Comparison of ENCODE assay signal across 9 mouse cellular contexts in the genomic region with DNA sequence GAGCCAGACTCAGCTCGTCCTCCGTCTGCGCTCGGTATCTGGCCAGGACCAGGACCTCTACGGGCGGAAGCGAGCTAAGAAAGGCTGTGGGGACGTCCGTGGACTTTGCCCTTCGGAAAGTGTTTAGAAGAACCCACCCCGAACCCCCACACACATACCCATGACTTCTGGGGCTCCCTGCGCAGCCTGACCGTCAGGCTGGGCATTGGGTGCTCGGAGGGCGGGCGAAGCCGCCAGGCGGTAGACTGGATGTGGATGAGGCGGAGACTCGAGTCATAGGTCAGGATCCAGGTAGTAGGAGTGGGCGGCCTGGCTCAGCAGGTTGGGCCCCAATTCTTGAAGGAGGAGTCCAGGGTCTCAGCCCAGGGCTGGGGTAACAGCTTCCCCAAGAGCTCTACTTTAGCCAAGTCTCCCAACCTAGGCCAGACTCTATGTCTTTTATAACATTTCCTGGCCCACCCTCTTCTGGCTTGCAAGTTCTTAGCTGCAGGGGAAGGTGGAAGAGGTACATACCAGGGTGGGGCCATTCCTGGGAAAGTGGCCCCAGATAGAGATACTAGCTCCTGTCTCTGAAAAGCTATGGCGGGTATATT. TPM values are rescaled to one million over a fixed set of nuclear protein-coding genes. Genes with fewer than 3 reads are reported as not detected.
DNase-seq lines count a peak whose midpoint lies in the region; ATAC-seq and TF ChIP-seq lines count a peak whose summit lies in the region.
"Had no signal": no experiment of that assay in that cellular context is flagged by ENCODE, and none has a peak within 500 bp of the region (broad histone marks: within the 10 kb centered on the region; RNA-seq: fewer than 3 reads in every experiment).

A gene (minus strand): TSS at position 425 of the 593 bp plus-strand sequence.

- WGBS in hindbrain, embryonic 16.5 days, result 6% methylated on average over 22 of the region's 22 CpGs
- 9% methylated on average over 22 of the region's 22 CpGs for WGBS in liver, embryonic 11.5 days
- WGBS in neural tube, embryonic 12.5 days, result 6% methylated on average over 22 of the region's 22 CpGs

- no peak within 1 kb of the TSS for H3K4me3 ChIP-seq in embryonic fibroblast, embryonic 13.5 days (ENCODE audit: insufficient read depth, low read length)
- peak within 1 kb of the TSS; percentile 68 for H3K4me3 ChIP-seq in hindbrain, embryonic 16.5 days (ENCODE audit: low read length)
- H3K4me3 ChIP-seq in liver, embryonic 11.5 days (ENCODE audit: low read depth, low read length), result peak within 1 kb of the TSS; percentile 67
- H3K4me3 ChIP-seq in neural tube, embryonic 12.5 days, result peak within 1 kb of the TSS; percentile 54

- H3K27ac ChIP-seq in embryonic fibroblast, embryonic 13.5 days (ENCODE audit: insufficient read depth, low read length), result 0 out of 2 replicates have a peak within 1 kb of the TSS, but pooled peaks have one; percentile 14
- peak within 1 kb of the TSS; percentile 63; the same call in 1 of the 2 replicates for H3K27ac ChIP-seq in hindbrain, embryonic 16.5 days (ENCODE audit: low read depth, low read length)
- H3K27ac ChIP-seq in liver, embryonic 11.5 days (ENCODE audit: low read depth, low read length), result peak within 1 kb of the TSS; percentile 75
- no peak within 1 kb of the TSS for H3K27ac ChIP-seq in neural tube, embryonic 12.5 days
- H3K27ac ChIP-seq: macrophage had no signal

- peak; percentile 41 for ATAC-seq in hindbrain, embryonic 16.5 days
- ATAC-seq in liver, embryonic 11.5 days (replicated peaks; ENCODE audit: low FRiP score), result peak; percentile 46
- ATAC-seq in neural tube, embryonic 12.5 days (ENCODE audit: low FRiP score, low read depth), result peak; percentile 36

- intact Hi-C loops in heart, postnatal 14 days (cut with DNase I), result no loop called here

- H3K4me1 ChIP-seq in embryonic fibroblast, embryonic 13.5 days (ENCODE audit: control insufficient read depth, insufficient read depth, low read length), result no peaks in the 10 kb centered on the region; the same call in 1 of the 2 replicates
- peaks cover 13% of the 10 kb centered on the region; the same call in 1 of the 2 replicates for H3K4me1 ChIP-seq in hindbrain, embryonic 16.5 days (ENCODE audit: control insufficient read depth, insufficient read depth, low read depth, low read length)
- peaks cover 13% of the 10 kb centered on the region for H3K4me1 ChIP-seq in liver, embryonic 11.5 days (replicated peaks; ENCODE audit: control insufficient read depth, insufficient read depth, low read length)
- peaks cover 11% of the 10 kb centered on the region for H3K4me1 ChIP-seq in neural tube, embryonic 12.5 days

- peak within 1 kb of the TSS; percentile 99 for H3K4me2 ChIP-seq in hindbrain, embryonic 16.5 days (ENCODE audit: low read length)
- H3K4me2 ChIP-seq in liver, embryonic 11.5 days, result peak within 1 kb of the TSS; percentile 100
- H3K4me2 ChIP-seq in neural tube, embryonic 12.5 days (replicated peaks), result peak within 1 kb of the TSS; percentile 99

- TF ChIP-seq CTCF in embryonic fibroblast, embryonic 13.5 days (IDR thresholded peaks at IDR 0.05; ENCODE audit: borderline replicate concordance, insufficient read depth, low read length), result no peak

- peak within 1 kb of the TSS; percentile 81 for H3K9ac ChIP-seq in hindbrain, embryonic 16.5 days (ENCODE audit: low read depth, low read length)
- H3K9ac ChIP-seq in liver, embryonic 11.5 days (ENCODE audit: low read depth, low read length), result peak within 1 kb of the TSS; percentile 79
- peak within 1 kb of the TSS; percentile 70 for H3K9ac ChIP-seq in neural tube, embryonic 12.5 days

- H3K36me3 ChIP-seq in hindbrain, embryonic 16.5 days (ENCODE audit: control insufficient read depth, insufficient read depth, low read length), result peaks cover 13% of the 10 kb centered on the region
- peaks cover 16% of the 10 kb centered on the region for H3K36me3 ChIP-seq in liver, embryonic 11.5 days (ENCODE audit: control insufficient read depth, insufficient read depth, low read length)
- H3K36me3 ChIP-seq in neural tube, embryonic 12.5 days, result peaks cover 28% of the 10 kb centered on the region

- no peaks in the 10 kb centered on the region for H3K27me3 ChIP-seq in hindbrain, embryonic 16.5 days (replicated peaks; ENCODE audit: control insufficient read depth, insufficient read depth, low read length)
- H3K27me3 ChIP-seq in liver, embryonic 11.5 days (replicated peaks; ENCODE audit: control insufficient read depth, insufficient read depth, low read length), result no peaks in the 10 kb centered on the region
- H3K27me3 ChIP-seq in neural tube, embryonic 12.5 days (replicated peaks), result no peaks in the 10 kb centered on the region

- TF ChIP-seq POLR2A in embryonic fibroblast, embryonic 13.5 days (IDR thresholded peaks at IDR 0.05; ENCODE audit: low read depth, low read length), result no peak

- no peaks in the 10 kb centered on the region for H3K9me3 ChIP-seq in hindbrain, embryonic 16.5 days (ENCODE audit: control insufficient read depth, low read length)
- H3K9me3 ChIP-seq in liver, embryonic 11.5 days (ENCODE audit: control insufficient read depth, low read length), result no peaks in the 10 kb centered on the region
- no peaks in the 10 kb centered on the region for H3K9me3 ChIP-seq in neural tube, embryonic 12.5 days

- peak; percentile 29 for DNase-seq in heart, adult 8-10 months (ENCODE audit: low spot score)
- no peak for DNase-seq in heart, postnatal 14 days
- DNase-seq in liver, embryonic 11.5 days (ENCODE audit: low spot score), result no peak
- no peak for DNase-seq in cerebellum, postnatal 10 days
- no peak for DNase-seq in right cerebral cortex, postnatal 14 days

RNA-seq across cellular contexts. Expression of the gene that starts here (rescaled TPM):
- total RNA-seq in heart, adult 8-10 months (2022), result 1 to 10 TPM; 1.6 to 2.2 (median 2.1) TPM
- 1 to 10 TPM; 3.0 to 3.1 TPM for total RNA-seq in heart, postnatal 14 days (2021)
- 2.5 and 3.8 TPM in 2 replicates for polyA plus RNA-seq in embryonic fibroblast, embryonic 13.5 days (2011; ENCODE audit: insufficient read length, low read depth, missing spikeins)
- 1.3 and 1.5 TPM in 2 replicates for polyA plus RNA-seq in hindbrain, embryonic 16.5 days (2015; fragmentation: Nextera tagmentation; extraction: Ambion mirVana)
- polyA plus RNA-seq in liver, embryonic 11.5 days (2014; fragmentation: Nextera tagmentation; extraction: Ambion mirVana), result 2.3 TPM in 2 replicates
- 2.0 and 2.1 TPM in 2 replicates for polyA plus RNA-seq in neural tube, embryonic 12.5 days (2016; fragmentation: Nextera tagmentation; extraction: Ambion mirVana)
